Mouse (Mus musculus): ENCODE measurements at regions not wholly inside any gene's neighbourhood (a gene's known extent, or its start where the extent isn't known, plus 50 kb on each side); places are given as distances from the start of the nearest gene placed in this dataset.
"Not testable (repeated sequence)": the region's sequence is repeated elsewhere in the genome, so short reads cannot be mapped to it uniquely, and the experiment has no call there.

GRCm38 (mm10) chr14:36155757-36156156 lies 61.0 kb downstream of the 4930474N05Rik start:
- no peak for DNase-seq (ENCODE audit: low spot score in 2 of 2)

- no peak for DNase-seq (ENCODE audit: low spot score in 2 of 2)
Measured at GRCm38 (mm10) chr14:36156175-36156574, 61.5 kb downstream of the 4930474N05Rik start.

- no peak for DNase-seq (ENCODE audit: low spot score in 2 of 2)
Measured at GRCm38 (mm10) chr14:36183701-36184100, 89.0 kb downstream of the 4930474N05Rik start.

- DNase-seq (ENCODE audit: low spot score in 2 of 2): no peak
Measured at GRCm38 (mm10) chr14:36196517-36196916, 101.8 kb downstream of the 4930474N05Rik start.

- peak; percentile 23 to 82 for DNase-seq (ENCODE audit: low spot score in 2 of 2)
Measured at GRCm38 (mm10) chr14:36198396-36198795, 103.7 kb downstream of the 4930474N05Rik start.

- DNase-seq (ENCODE audit: low spot score in 2 of 2): peak in 1 of 2 experiments; percentile 63
Measured at GRCm38 (mm10) chr14:36203855-36204254, 109.1 kb downstream of the 4930474N05Rik start.

GRCm38 (mm10) chr14:36212830-36213229 lies 118.1 kb downstream of the 4930474N05Rik start:
- DNase-seq (ENCODE audit: low spot score in 2 of 2): peak; percentile 71 to 84

- no peak for DNase-seq (ENCODE audit: low spot score in 2 of 2)
Measured at GRCm38 (mm10) chr14:36245849-36246248, 151.1 kb downstream of the 4930474N05Rik start.

- peak; percentile 69 to 88 for DNase-seq (ENCODE audit: low spot score in 2 of 2)
Measured at GRCm38 (mm10) chr14:36262126-36262525, 167.4 kb downstream of the 4930474N05Rik start.

- no peak for DNase-seq (ENCODE audit: low spot score in 2 of 2)
Measured at GRCm38 (mm10) chr14:36283825-36284414, 189.2 kb downstream of the 4930474N05Rik start.

- DNase-seq (ENCODE audit: low spot score in 2 of 2): no peak
Measured at GRCm38 (mm10) chr14:36288697-36289286, 194.1 kb downstream of the 4930474N05Rik start.

GRCm38 (mm10) chr14:36310324-36310723 lies 215.6 kb downstream of the 4930474N05Rik start:
- DNase-seq (ENCODE audit: low spot score in 2 of 2): no peak

GRCm38 (mm10) chr14:36314673-36315072 lies 220.0 kb downstream of the 4930474N05Rik start:
- DNase-seq (ENCODE audit: low spot score in 2 of 2): not testable (repeated sequence)

- DNase-seq (ENCODE audit: low spot score in 2 of 2): no peak
Measured at GRCm38 (mm10) chr14:36316418-36317111, 221.8 kb downstream of the 4930474N05Rik start.

GRCm38 (mm10) chr14:36328258-36328891 lies 233.7 kb downstream of the 4930474N05Rik start:
- DNase-seq (ENCODE audit: low spot score in 2 of 2): no peak

GRCm38 (mm10) chr14:36340832-36341231 lies 246.1 kb downstream of the 4930474N05Rik start:
- DNase-seq (ENCODE audit: low spot score in 2 of 2): no peak
